Mouse (Mus musculus): ENCODE results near the gene Gm26897. TPM values are rescaled to one million over a fixed set of nuclear protein-coding genes. Genes with fewer than 3 reads are reported as not detected.

The Gm26897 gene
- polyA plus RNA-seq, 3 experiments from 2014 or later, result not detected

- no peak for ATAC-seq
These were observed 16.4 kb downstream of the Gm26897 start for GRCm38 (mm10) chr5:111750092-111750491.

GRCm38 (mm10) chr5:111754484-111755139 is 20.9 kb downstream of the Gm26897 start:
- ATAC-seq, result no peak

GRCm38 (mm10) chr5:111755330-111755729 is 21.6 kb downstream of the Gm26897 start:
- ATAC-seq, result no peak

- ATAC-seq, result no peak
These were observed 27.2 kb downstream of the Gm26897 start for GRCm38 (mm10) chr5:111760721-111761480.

GRCm38 (mm10) chr5:111761574-111761973 is 27.9 kb downstream of the Gm26897 start:
- no peak for ATAC-seq

GRCm38 (mm10) chr5:111762085-111762484 is 28.4 kb downstream of the Gm26897 start:
- no peak for ATAC-seq

- no peak for ATAC-seq
These were observed 32.1 kb downstream of the Gm26897 start for GRCm38 (mm10) chr5:111765671-111766290.

- ATAC-seq, result no peak
These were observed 33.0 kb downstream of the Gm26897 start for GRCm38 (mm10) chr5:111766696-111767095.

- ATAC-seq, result no peak
These were observed 36.5 kb downstream of the Gm26897 start for GRCm38 (mm10) chr5:111770266-111770665.

GRCm38 (mm10) chr5:111772127-111772526 is 38.4 kb downstream of the Gm26897 start:
- no peak for ATAC-seq

GRCm38 (mm10) chr5:111772591-111773406 is 39.1 kb downstream of the Gm26897 start:
- ATAC-seq, result no peak

GRCm38 (mm10) chr5:111773407-111773733 is 39.6 kb downstream of the Gm26897 start:
- no peak for ATAC-seq

GRCm38 (mm10) chr5:111776246-111776645 is 42.5 kb downstream of the Gm26897 start:
- no peak for ATAC-seq

- no peak for ATAC-seq
These were observed 44.4 kb downstream of the Gm26897 start for GRCm38 (mm10) chr5:111778093-111778492.

GRCm38 (mm10) chr5:111779776-111780485 is 46.2 kb downstream of the Gm26897 start:
- no peak for ATAC-seq

Measured in inflammation-experienced regulatory T-cells, adult 6 months (primary cell).